Mouse (Mus musculus) kidney, postnatal 0 days (tissue): Measurements from ENCODE around the gene Fam53b. TPM values are rescaled to one million over a fixed set of nuclear protein-coding genes. Genes with fewer than 3 reads are reported as not detected.
A peak's percentile ranks its signal among the peaks of the same experiment; 100 is the strongest.

Source experiments
- ATAC-seq: fragments of 200-750 bp; cut with Nextera tagmentation; replicated peaks from 2 replicates; pipeline ENCODE4 v1.8.0; 2017; ENCODE audit warnings: low read depth, moderate number of reproducible peaks, moderate TSS enrichment, moderate library complexity; ENCODE audit not compliant: low FRiP score
- DNase-seq: peaks from one replicate; pipeline ENCODE4 v3.0.0-alpha.2; 2016; ENCODE audit warnings: low spot score
- H3K27ac ChIP-seq: fragments of 300-500 bp; sonication (generic); 2 replicates; pipeline ENCODE4 v1.5.1; 2014; ENCODE audit warnings: mild to moderate bottlenecking
- H3K27me3 ChIP-seq: fragments of 300-500 bp; sonication (generic); 2 replicates; pipeline ENCODE4 v1.6.1; 2014; ENCODE audit warnings: low read length, mixed read lengths; ENCODE audit not compliant: insufficient read depth
- H3K36me3 ChIP-seq: fragments of 300-500 bp; sonication (generic); 2 replicates; pipeline ENCODE4 v1.6.1; 2014; ENCODE audit warnings: low read length, mixed read lengths; ENCODE audit not compliant: insufficient read depth
- H3K4me1 ChIP-seq: fragments of 300-500 bp; sonication (generic); replicated peaks from 2 replicates; pipeline ENCODE4 v1.6.1; 2014; ENCODE audit warnings: antibody characterized with exemption, low read length, mixed read lengths; ENCODE audit not compliant: insufficient read depth
- H3K4me2 ChIP-seq: fragments of 300-500 bp; sonication (generic); 2 replicates; pipeline ENCODE4 v1.6.1; 2014; ENCODE audit warnings: mild to moderate bottlenecking, low read length, moderate library complexity, mixed read lengths
- H3K4me3 ChIP-seq: fragments of 300-500 bp; sonication (generic); replicated peaks from 2 replicates; pipeline ENCODE4 v1.5.1; 2014; ENCODE audit warnings: low read depth, low read length
- H3K9ac ChIP-seq: fragments of 300-500 bp; sonication (generic); 2 replicates; pipeline ENCODE4 v1.6.1; 2014; ENCODE audit warnings: low read depth, low read length
- H3K9me3 ChIP-seq: fragments of 300-500 bp; sonication (generic); replicated peaks from 2 replicates; pipeline ENCODE4 v1.6.1; 2016; ENCODE audit warnings: low read length, inconsistent platforms, mixed read lengths
- CTCF ChIP-seq: IDR thresholded peaks from 2 replicates; pipeline ENCODE4 v1.5.1; 2016; ENCODE audit warnings: antibody characterized with exemption, low read depth, mild to moderate bottlenecking, moderate library complexity
- WGBS: fragments of 180-500 bp; shearing (Covaris S2); extraction: QIAGEN DNeasy Blood & Tissue Kit; methylation state at CpG from one replicate; pipeline ENCODE4 v1.1.7; 2014; 5-methylcytosine and 5-hydroxymethylcytosine counted together
- polyA plus RNA-seq: library from polyadenylated mRNA; unstranded; fragments of >200 nt; fragmentation: Nextera tagmentation; extraction: Ambion mirVana; gene quantifications from 2 replicates; pipeline ENCODE4 v1.2.1, GENCODE M21; 2015

Gene Fam53b
- polyA plus RNA-seq, 1 experiment from 2014 or later, result 17.5 TPM

- WGBS, result 85% methylated on average over 11 of the region's 11 CpGs
- Histone ChIP-seq H3K36me3 (0 out of 2 replicates have a peak, but pooled peaks cover 8% of the 10 kb centered on the region), H3K4me1 (peaks cover 7% of the 10 kb centered on the region; the same call in 1 of the 2 replicates), H3K4me2 (no peak overlapping the region), H3K4me3 (no peak overlapping the region), H3K9me3 (no peaks in the 10 kb centered on the region), H3K27ac (0 out of 2 replicates have a peak overlapping the region, but pooled peaks have one; percentile 13), H3K27me3 (no peaks in the 10 kb centered on the region), H3K9ac (no peak overlapping the region)
- no peak for DNase-seq
- TF ChIP-seq CTCF, result no peak
- no peak for ATAC-seq
These were observed 47.3 kb downstream of the Fam53b start for GRCm38 (mm10) chr7:132766235-132766871.

- Histone ChIP-seq H3K9me3 (no peaks in the 10 kb centered on the region), H3K9ac (no peak overlapping the region), H3K27me3 (no peaks in the 10 kb centered on the region), H3K4me3 (no peak overlapping the region), H3K4me1 (peaks cover 7% of the 10 kb centered on the region; the same call in 1 of the 2 replicates), H3K4me2 (no peak overlapping the region), H3K27ac (0 out of 2 replicates have a peak overlapping the region, but pooled peaks have one; percentile 13), H3K36me3 (0 out of 2 replicates have a peak, but pooled peaks cover 8% of the 10 kb centered on the region)
- 81% methylated on average over 3 of the region's 3 CpGs for WGBS
- DNase-seq (no peak), ATAC-seq (no peak)
- no peak for TF ChIP-seq CTCF
These were observed 48.0 kb downstream of the Fam53b start for GRCm38 (mm10) chr7:132765629-132766186.

DNA sequence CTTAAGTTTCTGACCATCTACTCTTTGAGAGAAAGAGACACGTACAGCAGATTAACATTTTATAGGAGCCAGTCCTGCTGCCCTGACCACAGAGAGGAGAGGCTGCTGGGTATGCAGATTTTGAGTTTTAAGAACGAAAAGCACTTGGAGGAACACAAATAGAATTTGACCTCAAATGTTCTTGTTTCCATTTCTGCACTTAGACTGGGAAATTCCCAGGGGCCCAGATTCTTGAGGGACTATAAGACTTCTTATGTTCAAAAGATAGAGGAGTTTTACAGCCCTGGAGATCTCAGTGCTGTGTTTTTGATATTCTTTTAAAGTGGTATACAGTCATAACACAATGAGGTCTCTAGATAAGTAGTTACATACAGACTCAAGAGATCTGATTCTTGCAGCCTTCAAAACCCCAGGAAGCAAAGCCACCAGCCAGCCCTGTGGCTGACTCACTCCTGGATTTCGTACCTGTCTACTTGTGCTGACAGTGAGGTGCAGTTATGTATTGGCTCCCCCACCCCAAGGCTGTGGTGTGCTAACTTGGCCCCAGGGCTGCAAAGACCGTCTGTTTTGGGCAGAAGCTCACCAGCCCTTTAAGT, 48.7 kb downstream of the Fam53b start:
- no peak overlapping the region for H3K9ac ChIP-seq
- no peak overlapping the region for H3K4me3 ChIP-seq
- ATAC-seq (no peak), DNase-seq (peak; percentile 37)
- no peak overlapping the region for H3K4me2 ChIP-seq
- peaks cover 7% of the 10 kb centered on the region; the same call in 1 of the 2 replicates for H3K4me1 ChIP-seq
- peaks cover 6% of the 10 kb centered on the region; the same call in 1 of the 2 replicates for H3K36me3 ChIP-seq
- no peaks in the 10 kb centered on the region for H3K27me3 ChIP-seq
- H3K27ac ChIP-seq, result peak overlapping the region; percentile 39; the same call in 1 of the 2 replicates
- WGBS, result 71% methylated on average over 4 of the region's 4 CpGs
- TF ChIP-seq CTCF, result no peak
- H3K9me3 ChIP-seq, result no peaks in the 10 kb centered on the region

DNA sequence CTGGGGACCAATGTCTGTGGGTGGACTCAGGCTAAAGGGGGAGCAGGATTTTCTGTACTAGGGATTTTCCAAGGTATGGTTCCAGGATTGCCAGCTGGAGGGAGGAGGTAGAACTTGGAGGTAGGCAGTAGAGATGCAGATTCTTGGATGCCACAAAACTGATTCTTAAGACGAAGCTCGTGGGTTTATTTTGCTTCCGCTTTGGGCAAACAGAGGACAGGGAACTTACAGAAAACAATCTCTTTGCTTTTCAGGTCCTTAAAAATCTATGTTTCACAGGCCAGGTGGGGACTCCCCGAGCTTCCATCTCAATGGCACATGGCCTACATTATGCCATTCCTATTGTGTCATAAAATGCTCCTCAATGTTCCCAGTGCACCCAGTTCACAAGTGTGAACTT, 49.4 kb downstream of the Fam53b start:
- Histone ChIP-seq H3K27ac (peak overlapping the region; percentile 39; the same call in 1 of the 2 replicates), H3K4me2 (no peak overlapping the region), H3K4me3 (no peak overlapping the region), H3K4me1 (peaks cover 7% of the 10 kb centered on the region; the same call in 1 of the 2 replicates), H3K36me3 (peaks cover 4% of the 10 kb centered on the region; the same call in 1 of the 2 replicates), H3K9ac (no peak overlapping the region), H3K9me3 (no peaks in the 10 kb centered on the region), H3K27me3 (no peaks in the 10 kb centered on the region)
- no peak for TF ChIP-seq CTCF
- 96% methylated on average over 4 of the region's 4 CpGs for WGBS
- no peak for ATAC-seq
- DNase-seq, result no peak

DNA sequence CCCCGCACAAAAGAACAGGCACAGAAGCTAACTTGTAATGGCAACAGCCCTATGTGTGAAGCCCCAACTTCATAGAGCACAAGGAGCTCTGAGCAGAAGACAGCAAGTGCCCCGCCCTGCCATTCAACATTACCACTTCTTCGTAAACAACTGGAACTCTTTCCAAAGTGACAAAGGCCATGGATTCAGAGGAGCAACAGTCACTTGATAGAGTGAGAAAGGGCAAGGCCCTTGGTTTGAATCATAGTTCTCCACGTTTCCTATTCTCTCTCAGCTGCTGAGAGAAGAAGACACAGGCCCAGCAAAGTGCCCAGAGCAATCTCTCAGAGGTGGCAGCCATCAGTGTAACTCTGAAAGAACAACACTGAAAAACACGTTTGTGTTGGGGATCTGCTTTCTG, 49.8 kb downstream of the Fam53b start:
- peaks cover 7% of the 10 kb centered on the region; the same call in 1 of the 2 replicates for H3K4me1 ChIP-seq
- H3K9ac ChIP-seq, result no peak overlapping the region
- TF ChIP-seq CTCF, result no peak
- H3K27ac ChIP-seq, result no peak overlapping the region
- WGBS, result 92% methylated on average over 5 of the region's 5 CpGs
- no peaks in the 10 kb centered on the region for H3K9me3 ChIP-seq
- no peak overlapping the region for H3K4me2 ChIP-seq
- no peak overlapping the region for H3K4me3 ChIP-seq
- H3K27me3 ChIP-seq, result no peaks in the 10 kb centered on the region
- no peak for DNase-seq
- peaks cover 4% of the 10 kb centered on the region; the same call in 1 of the 2 replicates for H3K36me3 ChIP-seq
- ATAC-seq, result no peak

GRCm38 (mm10) chr7:132763351-132763750, 50.3 kb downstream of the Fam53b start:
- H3K36me3 ChIP-seq, result peaks cover 6% of the 10 kb centered on the region; the same call in 1 of the 2 replicates
- H3K4me1 ChIP-seq, result peaks cover 7% of the 10 kb centered on the region; the same call in 1 of the 2 replicates
- no peak for DNase-seq
- H3K27ac ChIP-seq, result no peak overlapping the region
- 94% methylated on average over 6 of the region's 6 CpGs for WGBS
- TF ChIP-seq CTCF, result no peak
- no peaks in the 10 kb centered on the region for H3K9me3 ChIP-seq
- ATAC-seq, result no peak
- H3K9ac ChIP-seq, result no peak overlapping the region
- H3K27me3 ChIP-seq, result no peaks in the 10 kb centered on the region
- no peak overlapping the region for H3K4me3 ChIP-seq
- no peak overlapping the region for H3K4me2 ChIP-seq
